Mouse (Mus musculus): ENCODE measurements at regions not wholly inside any gene's neighbourhood (a gene's known extent, or its start where the extent isn't known, plus 50 kb on each side); places are given as distances from the start of the nearest gene placed in this dataset.

GRCm38 (mm10) chr9:113519727-113520126 lies 188.3 kb downstream of the Pdcd6ip start:
- no peaks in the 10 kb centered on the region for H3K9me3 ChIP-seq (replicated peaks; ENCODE audit: control insufficient read depth, insufficient read depth, low read length, poor library complexity, severe bottlenecking)
- TF ChIP-seq CTCF (IDR thresholded peaks at IDR 0.05; ENCODE audit: low read depth, low read length) (no peak), EP300 (IDR thresholded peaks at IDR 0.05; ENCODE audit: insufficient read depth, low read depth, low read length) (no peak), POLR2A (IDR thresholded peaks at IDR 0.05; ENCODE audit: insufficient read depth, low read length) (no peak)
- H3K36me3 ChIP-seq (ENCODE audit: control insufficient read depth, insufficient read depth, low read length, poor library complexity, severe bottlenecking), result no peaks in the 10 kb centered on the region
- no peak overlapping the region for H3K9ac ChIP-seq (ENCODE audit: low read depth, poor library complexity, severe bottlenecking)
- no peaks in the 10 kb centered on the region for H3K4me1 ChIP-seq (ENCODE audit: control insufficient read depth, insufficient read depth, low read length)
- H3K27me3 ChIP-seq (ENCODE audit: control insufficient read depth, insufficient read depth, low read length, poor library complexity, severe bottlenecking), result no peaks in the 10 kb centered on the region
- H3K27ac ChIP-seq (ENCODE audit: insufficient read depth, low read length), result no peak overlapping the region
- H3K4me3 ChIP-seq (ENCODE audit: low read depth, low read length), result no peak overlapping the region

- H3K9ac ChIP-seq (ENCODE audit: low read depth, poor library complexity, severe bottlenecking), result no peak overlapping the region
- H3K4me1 ChIP-seq (ENCODE audit: control insufficient read depth, insufficient read depth, low read length), result no peaks in the 10 kb centered on the region
- H3K4me3 ChIP-seq (ENCODE audit: low read depth, low read length), result no peak overlapping the region
- no peaks in the 10 kb centered on the region for H3K9me3 ChIP-seq (replicated peaks; ENCODE audit: control insufficient read depth, insufficient read depth, low read length, poor library complexity, severe bottlenecking)
- H3K36me3 ChIP-seq (ENCODE audit: control insufficient read depth, insufficient read depth, low read length, poor library complexity, severe bottlenecking), result no peaks in the 10 kb centered on the region
- no peak overlapping the region for H3K27ac ChIP-seq (ENCODE audit: insufficient read depth, low read length)
- no peaks in the 10 kb centered on the region for H3K27me3 ChIP-seq (ENCODE audit: control insufficient read depth, insufficient read depth, low read length, poor library complexity, severe bottlenecking)
- no peak for TF ChIP-seq POLR2A (IDR thresholded peaks at IDR 0.05; ENCODE audit: insufficient read depth, low read length)
- TF ChIP-seq CTCF (IDR thresholded peaks at IDR 0.05; ENCODE audit: low read depth, low read length), result no peak
- no peak for TF ChIP-seq EP300 (IDR thresholded peaks at IDR 0.05; ENCODE audit: insufficient read depth, low read depth, low read length)
These were observed 189.6 kb downstream of the Pdcd6ip start for GRCm38 (mm10) chr9:113518482-113518881.

- Histone ChIP-seq H3K4me1 (ENCODE audit: control insufficient read depth, insufficient read depth, low read length) (no peaks in the 10 kb centered on the region), H3K27ac (ENCODE audit: insufficient read depth, low read length) (no peak overlapping the region), H3K36me3 (ENCODE audit: control insufficient read depth, insufficient read depth, low read length, poor library complexity, severe bottlenecking) (no peaks in the 10 kb centered on the region), H3K27me3 (ENCODE audit: control insufficient read depth, insufficient read depth, low read length, poor library complexity, severe bottlenecking) (no peaks in the 10 kb centered on the region), H3K9me3 (replicated peaks; ENCODE audit: control insufficient read depth, insufficient read depth, low read length, poor library complexity, severe bottlenecking) (no peaks in the 10 kb centered on the region), H3K9ac (ENCODE audit: low read depth, poor library complexity, severe bottlenecking) (no peak overlapping the region), H3K4me3 (ENCODE audit: low read depth, low read length) (no peak overlapping the region)
- TF ChIP-seq CTCF (IDR thresholded peaks at IDR 0.05; ENCODE audit: low read depth, low read length), result no peak
- TF ChIP-seq EP300 (IDR thresholded peaks at IDR 0.05; ENCODE audit: insufficient read depth, low read depth, low read length), result no peak
These were observed 190.3 kb downstream of the Pdcd6ip start for GRCm38 (mm10) chr9:113517756-113518155.

GRCm38 (mm10) chr9:113515703-113516020 lies 192.4 kb downstream of the Pdcd6ip start:
- H3K36me3 ChIP-seq (ENCODE audit: control insufficient read depth, insufficient read depth, low read length, poor library complexity, severe bottlenecking), result no peaks in the 10 kb centered on the region
- H3K27ac ChIP-seq (ENCODE audit: insufficient read depth, low read length), result no peak overlapping the region
- no peak overlapping the region for H3K9ac ChIP-seq (ENCODE audit: low read depth, poor library complexity, severe bottlenecking)
- no peaks in the 10 kb centered on the region for H3K4me1 ChIP-seq (ENCODE audit: control insufficient read depth, insufficient read depth, low read length)
- H3K9me3 ChIP-seq (replicated peaks; ENCODE audit: control insufficient read depth, insufficient read depth, low read length, poor library complexity, severe bottlenecking), result no peaks in the 10 kb centered on the region
- H3K4me3 ChIP-seq (ENCODE audit: low read depth, low read length), result no peak overlapping the region
- no peak for TF ChIP-seq POLR2A (IDR thresholded peaks at IDR 0.05; ENCODE audit: insufficient read depth, low read length)
- TF ChIP-seq EP300 (IDR thresholded peaks at IDR 0.05; ENCODE audit: insufficient read depth, low read depth, low read length), result no peak
- TF ChIP-seq CTCF (IDR thresholded peaks at IDR 0.05; ENCODE audit: low read depth, low read length), result no peak
- no peaks in the 10 kb centered on the region for H3K27me3 ChIP-seq (ENCODE audit: control insufficient read depth, insufficient read depth, low read length, poor library complexity, severe bottlenecking)

- Histone ChIP-seq H3K27ac (ENCODE audit: insufficient read depth, low read length) (no peak overlapping the region), H3K4me3 (ENCODE audit: low read depth, low read length) (no peak overlapping the region), H3K9me3 (replicated peaks; ENCODE audit: control insufficient read depth, insufficient read depth, low read length, poor library complexity, severe bottlenecking) (no peaks in the 10 kb centered on the region), H3K9ac (ENCODE audit: low read depth, poor library complexity, severe bottlenecking) (no peak overlapping the region), H3K27me3 (ENCODE audit: control insufficient read depth, insufficient read depth, low read length, poor library complexity, severe bottlenecking) (no peaks in the 10 kb centered on the region), H3K36me3 (ENCODE audit: control insufficient read depth, insufficient read depth, low read length, poor library complexity, severe bottlenecking) (no peaks in the 10 kb centered on the region), H3K4me1 (ENCODE audit: control insufficient read depth, insufficient read depth, low read length) (no peaks in the 10 kb centered on the region)
- no peak for TF ChIP-seq POLR2A (IDR thresholded peaks at IDR 0.05; ENCODE audit: insufficient read depth, low read length)
- TF ChIP-seq EP300 (IDR thresholded peaks at IDR 0.05; ENCODE audit: insufficient read depth, low read depth, low read length), result no peak
- TF ChIP-seq CTCF (IDR thresholded peaks at IDR 0.05; ENCODE audit: low read depth, low read length), result no peak
These were observed 193.0 kb downstream of the Pdcd6ip start for GRCm38 (mm10) chr9:113514846-113515702.

- H3K27ac ChIP-seq (ENCODE audit: insufficient read depth, low read length), result no peak overlapping the region
- no peak overlapping the region for H3K4me3 ChIP-seq (ENCODE audit: low read depth, low read length)
- H3K4me1 ChIP-seq (ENCODE audit: control insufficient read depth, insufficient read depth, low read length), result peaks cover 1% of the 10 kb centered on the region
- no peak for TF ChIP-seq POLR2A (IDR thresholded peaks at IDR 0.05; ENCODE audit: insufficient read depth, low read length)
- no peak for TF ChIP-seq EP300 (IDR thresholded peaks at IDR 0.05; ENCODE audit: insufficient read depth, low read depth, low read length)
- no peak for TF ChIP-seq CTCF (IDR thresholded peaks at IDR 0.05; ENCODE audit: low read depth, low read length)
- no peaks in the 10 kb centered on the region for H3K27me3 ChIP-seq (ENCODE audit: control insufficient read depth, insufficient read depth, low read length, poor library complexity, severe bottlenecking)
- no peaks in the 10 kb centered on the region for H3K9me3 ChIP-seq (replicated peaks; ENCODE audit: control insufficient read depth, insufficient read depth, low read length, poor library complexity, severe bottlenecking)
- no peaks in the 10 kb centered on the region for H3K36me3 ChIP-seq (ENCODE audit: control insufficient read depth, insufficient read depth, low read length, poor library complexity, severe bottlenecking)
- H3K9ac ChIP-seq (ENCODE audit: low read depth, poor library complexity, severe bottlenecking), result no peak overlapping the region
These were observed 196.8 kb downstream of the Pdcd6ip start for GRCm38 (mm10) chr9:113511302-113511701.

Data from ES-Bruce4 (cell line).